In the genomic region with DNA sequence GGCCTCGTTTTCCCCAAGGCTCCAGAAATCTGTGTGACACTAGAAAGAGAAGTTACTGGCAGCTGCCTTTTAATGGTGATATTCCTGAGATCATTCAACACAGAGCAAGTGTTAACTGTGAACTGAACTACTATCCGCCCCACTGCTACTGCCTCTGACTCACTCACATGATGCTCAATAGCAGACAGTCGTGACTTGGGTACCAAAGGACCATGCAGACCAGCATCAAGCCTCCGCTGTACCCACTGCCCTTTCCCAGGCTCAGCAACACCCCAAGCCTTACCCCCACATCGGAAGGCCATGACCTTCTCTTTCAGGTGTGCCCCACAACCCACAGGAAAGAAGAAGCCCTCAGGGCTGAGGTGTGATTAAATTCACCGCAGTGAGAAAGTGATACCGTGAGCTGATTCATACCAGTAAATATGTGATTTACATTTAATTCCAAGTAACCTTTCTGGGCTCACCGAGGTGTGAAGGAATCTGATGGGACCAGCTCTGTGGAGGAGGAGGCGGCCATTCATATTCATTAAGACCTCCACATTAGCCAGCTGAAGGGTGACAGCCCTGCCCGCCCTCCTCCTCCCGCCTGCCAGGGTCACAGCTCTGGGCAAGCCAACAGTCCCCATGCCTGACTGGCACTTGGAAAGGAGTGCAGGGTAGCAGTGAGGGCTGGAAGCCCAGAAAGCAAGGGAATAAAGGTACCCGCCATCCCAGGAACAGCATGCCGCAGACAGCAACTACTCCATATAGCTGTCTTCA, we compare ENCODE assay signal across 10 mouse cellular contexts.
DNase-seq lines count a peak whose midpoint lies in the region; ATAC-seq and TF ChIP-seq lines count a peak whose summit lies in the region.
"Had no signal": no experiment of that assay in that cellular context is flagged by ENCODE, and none has a peak within 500 bp of the region (broad histone marks: within the 10 kb centered on the region; RNA-seq: fewer than 3 reads in every experiment).

No protein-coding gene starts in this region.

- CTCF ChIA-PET in Patski (lab: Charles Lee) = interaction anchor here (0.8 kb wide), 1 partner anchor 25 kb away, joined by 3 read pairs; no protein-coding TSS in a partner anchor

- peak; percentile 31 for ATAC-seq in Patski
- ATAC-seq in hindbrain, embryonic 16.5 days = peak; percentile 89
- no peak for ATAC-seq in limb, embryonic 13.5 days (ENCODE audit: low FRiP score, low read depth)
- ATAC-seq in megakaryocyte progenitor cell, adult 5-6 weeks (replicated peaks; ENCODE audit: poor library complexity) = no peak

- 42% methylated on average over 13 of the region's 13 CpGs for WGBS in hindbrain, embryonic 16.5 days
- 63% methylated on average over 13 of the region's 13 CpGs for WGBS in limb, embryonic 13.5 days

- intact Hi-C loops in gastrocnemius, postnatal 14 days (cut with DNase I; ENCODE audit: low total_unique reads) = no loop called here

- H3K9ac ChIP-seq in hindbrain, embryonic 16.5 days (ENCODE audit: low read depth, low read length) = no peak overlapping the region
- H3K9ac ChIP-seq in limb, embryonic 13.5 days = no peak overlapping the region
- H3K9ac ChIP-seq: neural tube, embryonic 12.5 days had no signal

- no peaks in the 10 kb centered on the region for H3K9me3 ChIP-seq in hindbrain, embryonic 16.5 days (ENCODE audit: control insufficient read depth, low read length)
- H3K9me3 ChIP-seq in limb, embryonic 13.5 days = no peaks in the 10 kb centered on the region
- H3K9me3 ChIP-seq: neural tube, embryonic 12.5 days had no signal

- DNase-seq in CD4-positive helper T cell, adult 2 months (ENCODE audit: low read depth, low spot score) = peak; percentile 45
- peak; percentile 54 for DNase-seq in Patski (ENCODE audit: low read depth, low spot score)
- no peak for DNase-seq in adrenal gland, adult 18-20 months (ENCODE audit: low spot score in 2 of 2)
- DNase-seq in gastrocnemius, postnatal 14 days = no peak
- no peak for DNase-seq in cerebellum, adult 11 months
- DNase-seq: adrenal gland, postnatal 10 days had no signal

- peaks cover 2% of the 10 kb centered on the region for H3K27me3 ChIP-seq in Patski
- H3K27me3 ChIP-seq in hindbrain, embryonic 16.5 days (replicated peaks; ENCODE audit: control insufficient read depth, insufficient read depth, low read length) = no peaks in the 10 kb centered on the region; the same call in 1 of the 2 replicates
- peaks cover 24% of the 10 kb centered on the region for H3K27me3 ChIP-seq in limb, embryonic 13.5 days

- peaks cover 13% of the 10 kb centered on the region for H3K4me1 ChIP-seq in hindbrain, embryonic 16.5 days (ENCODE audit: control insufficient read depth, insufficient read depth, low read depth, low read length)
- peaks cover 25% of the 10 kb centered on the region for H3K4me1 ChIP-seq in limb, embryonic 13.5 days

- no peak for TF ChIP-seq CTCF in Patski (IDR thresholded peaks at IDR 0.05)

- no peak overlapping the region for H3K4me3 ChIP-seq in hindbrain, embryonic 16.5 days (ENCODE audit: low read length)
- no peak overlapping the region for H3K4me3 ChIP-seq in limb, embryonic 13.5 days
- H3K4me3 ChIP-seq: neural tube, embryonic 12.5 days had no signal

- POLR2A ChIA-PET in Patski (lab: Charles Lee) = interaction anchor here (1.3 kb wide), 1 partner anchor 150 kb away, joined by 3 read pairs; no protein-coding TSS in a partner anchor

- H3K4me2 ChIP-seq in hindbrain, embryonic 16.5 days (ENCODE audit: low read length) = no peak overlapping the region
- no peak overlapping the region for H3K4me2 ChIP-seq in limb, embryonic 13.5 days (replicated peaks)
- H3K4me2 ChIP-seq: neural tube, embryonic 12.5 days had no signal

- H3K36me3 ChIP-seq in hindbrain, embryonic 16.5 days (ENCODE audit: control insufficient read depth, insufficient read depth, low read length) = no peaks in the 10 kb centered on the region
- no peaks in the 10 kb centered on the region for H3K36me3 ChIP-seq in limb, embryonic 13.5 days
- H3K36me3 ChIP-seq: neural tube, embryonic 12.5 days had no signal

- H3K27ac ChIP-seq in hindbrain, embryonic 16.5 days (ENCODE audit: low read depth, low read length) = no peak overlapping the region
- H3K27ac ChIP-seq in limb, embryonic 13.5 days = peak overlapping the region; percentile 28; the same call in 1 of the 2 replicates
- H3K27ac ChIP-seq: neural tube, embryonic 12.5 days had no signal

- in situ Hi-C loops in Patski (cut with MboI; ENCODE audit: low pct_unique_long_range_greater_than_20kb) = no loop called here

Comparison
In these comparisons a context has a peak if more than half of its experiments do, and no peak if none do; other contexts are left out.
1. DNase-seq: peak in CD4-positive helper T cell, adult 2 months (single experiment) and Patski (single experiment); none in adrenal gland, adult 18-20 months (0 of 2), gastrocnemius, postnatal 14 days (single experiment) and cerebellum, adult 11 months (single experiment).
2. ATAC-seq: peak in Patski (single experiment) and hindbrain, embryonic 16.5 days (single experiment); none in limb, embryonic 13.5 days (single experiment) and megakaryocyte progenitor cell, adult 5-6 weeks (single experiment).